Mouse (Mus musculus): ENCODE measurements around the gene Sdk2. TPM values are rescaled to one million over a fixed set of nuclear protein-coding genes. Genes with fewer than 3 reads are reported as not detected.
A peak's percentile ranks its signal among the peaks of the same experiment; 100 is the strongest.

Sdk2 gene
- polyA plus RNA-seq, 1 experiment from 2014 or later = 1.4 TPM

GRCm38 (mm10) chr11:113991886-113992285, 75.0 kb downstream of the Sdk2 start:
- Histone ChIP-seq H3K27ac (no peak overlapping the region), H3K27me3 (peaks cover 4% of the 10 kb centered on the region; the same call in 1 of the 2 replicates), H3K4me1 (replicated peaks) (peaks cover 31% of the 10 kb centered on the region), H3K36me3 (no peaks in the 10 kb centered on the region), H3K9ac (no peak overlapping the region), H3K9me3 (replicated peaks) (no peaks in the 10 kb centered on the region), H3K4me2 (no peak overlapping the region), H3K4me3 (no peak overlapping the region)
- ATAC-seq (replicated peaks; ENCODE audit: insufficient number of reproducible peaks, insufficient read depth, low FRiP score, low read depth) = no peak
- WGBS = 53% methylated on average over 8 of the region's 8 CpGs

GRCm38 (mm10) chr11:113990466-113990865, 76.4 kb downstream of the Sdk2 start:
- H3K27me3 ChIP-seq = peaks cover 4% of the 10 kb centered on the region; the same call in 1 of the 2 replicates
- no peaks in the 10 kb centered on the region for H3K36me3 ChIP-seq
- H3K4me2 ChIP-seq = peak overlapping the region; percentile 45
- peak; percentile 61 for ATAC-seq (replicated peaks; ENCODE audit: insufficient number of reproducible peaks, insufficient read depth, low FRiP score, low read depth)
- H3K4me3 ChIP-seq = peak overlapping the region; percentile 38
- WGBS = 8% methylated on average over 6 of the region's 6 CpGs
- H3K4me1 ChIP-seq (replicated peaks) = peaks cover 31% of the 10 kb centered on the region
- H3K9me3 ChIP-seq (replicated peaks) = no peaks in the 10 kb centered on the region
- H3K27ac ChIP-seq = no peak overlapping the region; the same call in 1 of the 2 replicates
- no peak overlapping the region for H3K9ac ChIP-seq

GRCm38 (mm10) chr11:113990065-113990464, 76.8 kb downstream of the Sdk2 start:
- peaks cover 30% of the 10 kb centered on the region for H3K4me1 ChIP-seq (replicated peaks)
- peak overlapping the region; percentile 38; the same call in 1 of the 2 replicates for H3K4me3 ChIP-seq
- WGBS = 37% methylated on average over 4 of the region's 4 CpGs

GRCm38 (mm10) chr11:113985826-113986416, 80.9 kb downstream of the Sdk2 start:
- Histone ChIP-seq H3K27ac (no peak overlapping the region), H3K4me3 (no peak overlapping the region), H3K4me2 (no peak overlapping the region), H3K27me3 (no peaks in the 10 kb centered on the region), H3K4me1 (replicated peaks) (peaks cover 39% of the 10 kb centered on the region), H3K9ac (no peak overlapping the region), H3K36me3 (no peaks in the 10 kb centered on the region), H3K9me3 (replicated peaks) (no peaks in the 10 kb centered on the region)
- ATAC-seq (replicated peaks; ENCODE audit: insufficient number of reproducible peaks, insufficient read depth, low FRiP score, low read depth) = no peak
- WGBS = 26% methylated on average over 5 of the region's 5 CpGs

More at GRCm38 (mm10) chr11:113990065-113990464, 76.8 kb downstream of the Sdk2 start:
- Histone ChIP-seq H3K36me3 (no peaks in the 10 kb centered on the region), H3K9me3 (replicated peaks) (no peaks in the 10 kb centered on the region), H3K27me3 (peaks cover 4% of the 10 kb centered on the region; the same call in 1 of the 2 replicates), H3K4me2 (peak overlapping the region; percentile 45; the same call in 1 of the 2 replicates), H3K9ac (no peak overlapping the region), H3K27ac (no peak overlapping the region; the same call in 1 of the 2 replicates)
- ATAC-seq (replicated peaks; ENCODE audit: insufficient number of reproducible peaks, insufficient read depth, low FRiP score, low read depth) = no peak

GRCm38 (mm10) chr11:113981732-113982503, 84.9 kb downstream of the Sdk2 start:
- Histone ChIP-seq H3K27ac (no peak overlapping the region), H3K9ac (no peak overlapping the region), H3K4me3 (no peak overlapping the region), H3K36me3 (no peaks in the 10 kb centered on the region), H3K4me2 (no peak overlapping the region), H3K27me3 (no peaks in the 10 kb centered on the region), H3K9me3 (replicated peaks) (no peaks in the 10 kb centered on the region), H3K4me1 (replicated peaks) (peaks cover 28% of the 10 kb centered on the region)
- 21% methylated on average over 7 of the region's 7 CpGs for WGBS
- ATAC-seq (replicated peaks; ENCODE audit: insufficient number of reproducible peaks, insufficient read depth, low FRiP score, low read depth) = peak; percentile 63

GRCm38 (mm10) chr11:113981088-113981487, 85.8 kb downstream of the Sdk2 start:
- no peaks in the 10 kb centered on the region for H3K36me3 ChIP-seq
- peaks cover 25% of the 10 kb centered on the region for H3K4me1 ChIP-seq (replicated peaks)
- H3K4me3 ChIP-seq = no peak overlapping the region
- no peaks in the 10 kb centered on the region for H3K27me3 ChIP-seq
- H3K27ac ChIP-seq = no peak overlapping the region
- no peaks in the 10 kb centered on the region for H3K9me3 ChIP-seq (replicated peaks)
- H3K9ac ChIP-seq = no peak overlapping the region
- H3K4me2 ChIP-seq = no peak overlapping the region
- 48% methylated on average over 6 of the region's 6 CpGs for WGBS
- ATAC-seq (replicated peaks; ENCODE audit: insufficient number of reproducible peaks, insufficient read depth, low FRiP score, low read depth) = no peak

GRCm38 (mm10) chr11:113978318-113978717, 88.5 kb downstream of the Sdk2 start:
- Histone ChIP-seq H3K4me3 (no peak overlapping the region), H3K9ac (no peak overlapping the region), H3K9me3 (replicated peaks) (no peaks in the 10 kb centered on the region), H3K4me2 (no peak overlapping the region), H3K27ac (no peak overlapping the region), H3K36me3 (no peaks in the 10 kb centered on the region), H3K27me3 (no peaks in the 10 kb centered on the region), H3K4me1 (replicated peaks) (peaks cover 22% of the 10 kb centered on the region)
- WGBS = 97% methylated on average over 12 of the region's 12 CpGs
- no peak for ATAC-seq (replicated peaks; ENCODE audit: insufficient number of reproducible peaks, insufficient read depth, low FRiP score, low read depth)

- ATAC-seq (replicated peaks; ENCODE audit: insufficient number of reproducible peaks, insufficient read depth, low FRiP score, low read depth) = no peak
- H3K4me3 ChIP-seq = no peak overlapping the region
- H3K4me1 ChIP-seq (replicated peaks) = peaks cover 11% of the 10 kb centered on the region
- H3K27ac ChIP-seq = no peak overlapping the region
- 67% methylated on average over 3 of the region's 3 CpGs for WGBS
- H3K27me3 ChIP-seq = no peaks in the 10 kb centered on the region
- no peaks in the 10 kb centered on the region for H3K9me3 ChIP-seq (replicated peaks)
- no peak overlapping the region for H3K4me2 ChIP-seq
- H3K36me3 ChIP-seq = no peaks in the 10 kb centered on the region
- H3K9ac ChIP-seq = no peak overlapping the region
Observed at GRCm38 (mm10) chr11:113975667-113975970, 91.2 kb downstream of the Sdk2 start.

- Histone ChIP-seq H3K27ac (no peak overlapping the region), H3K4me1 (replicated peaks) (peaks cover 11% of the 10 kb centered on the region), H3K4me3 (no peak overlapping the region), H3K4me2 (no peak overlapping the region), H3K9me3 (replicated peaks) (peaks cover 3% of the 10 kb centered on the region; the same call in 1 of the 2 replicates), H3K27me3 (no peaks in the 10 kb centered on the region), H3K9ac (no peak overlapping the region), H3K36me3 (no peaks in the 10 kb centered on the region)
- 49% methylated on average over 16 of the region's 16 CpGs for WGBS
- no peak for ATAC-seq (replicated peaks; ENCODE audit: insufficient number of reproducible peaks, insufficient read depth, low FRiP score, low read depth)
Observed at GRCm38 (mm10) chr11:113974876-113975666, 91.8 kb downstream of the Sdk2 start.

- Histone ChIP-seq H3K27ac (no peak overlapping the region), H3K4me1 (replicated peaks) (peaks cover 11% of the 10 kb centered on the region), H3K27me3 (no peaks in the 10 kb centered on the region), H3K36me3 (no peaks in the 10 kb centered on the region), H3K9me3 (replicated peaks) (peaks cover 24% of the 10 kb centered on the region; the same call in 1 of the 2 replicates), H3K4me2 (no peak overlapping the region), H3K4me3 (no peak overlapping the region), H3K9ac (no peak overlapping the region)
- peak; percentile 51; the same call in 1 of the 2 replicates for ATAC-seq (replicated peaks; ENCODE audit: insufficient number of reproducible peaks, insufficient read depth, low FRiP score, low read depth)
- 36% methylated on average over 3 of the region's 3 CpGs for WGBS
Observed at GRCm38 (mm10) chr11:113972517-113972872, 94.4 kb downstream of the Sdk2 start.

Measured in heart, embryonic 15.5 days (tissue).